Mouse (Mus musculus) small intestine, adult 10 weeks (tissue): ENCODE results near the gene Gimap4. TPM values are rescaled to one million over a fixed set of nuclear protein-coding genes. Genes with fewer than 3 reads are reported as not detected.

Experiments
- polyA plus RNA-seq: library from polyadenylated mRNA; stranded (reverse); fragments of 350-450 nt; fragmentation: Illumina TruSeq; extraction: RNeasy Lipid Tissue Mini Kit (QIAGEN cat#74804); gene quantifications from one replicate; pipeline ENCODE4 v1.2.3, GENCODE M21; 2014; ENCODE audit warnings: low replicate concordance

The Gimap4 gene
- polyA plus RNA-seq = 82.1 TPM

DNA sequence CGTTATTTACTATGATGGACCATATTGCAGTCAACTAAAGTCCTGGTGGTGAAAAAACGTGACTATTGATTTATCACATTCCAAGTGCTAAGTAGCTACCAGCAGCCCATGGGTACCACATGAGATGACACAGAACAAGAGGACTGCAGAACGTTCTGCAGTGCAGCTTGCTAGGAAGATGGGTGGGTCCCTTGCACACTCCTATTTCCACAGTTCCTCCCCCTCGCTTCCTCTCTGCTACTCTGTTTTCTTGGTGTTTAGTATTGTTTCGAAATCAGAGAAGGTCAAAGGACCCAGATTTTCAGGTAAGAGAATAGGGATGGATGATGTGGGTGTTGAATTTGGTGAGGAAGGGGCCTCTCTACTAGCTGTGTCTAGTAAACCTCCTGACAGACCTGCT lies at the start of gene Gimap4:
TSS of gene Gimap4 (plus strand) at position 231 of the 400 bp plus-strand sequence.

DNA sequence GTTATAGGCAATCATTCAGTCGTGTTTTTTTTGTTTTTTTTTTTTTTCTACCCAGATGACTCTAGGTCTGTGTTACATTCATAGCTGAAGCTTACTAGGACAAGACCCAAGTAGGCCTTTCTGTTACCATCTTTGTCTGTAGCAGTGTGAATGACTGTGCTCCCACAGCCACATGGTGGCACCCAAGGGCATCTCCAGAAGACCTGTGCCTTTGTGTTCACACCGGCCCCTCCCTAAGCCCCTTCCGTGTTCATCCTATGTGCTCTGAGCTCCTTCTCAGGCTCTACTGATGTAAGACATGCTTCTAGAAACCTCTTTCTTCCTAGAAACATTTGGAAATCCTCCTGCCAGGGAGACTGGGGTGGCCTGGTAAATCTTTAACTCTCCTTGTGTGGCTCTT lies 37.4 kb upstream of the Gimap4 start, which contains the start of gene Gimap8:
TSS of gene Gimap8 (plus strand) at position 240 of the 400 bp plus-strand sequence.

DNA sequence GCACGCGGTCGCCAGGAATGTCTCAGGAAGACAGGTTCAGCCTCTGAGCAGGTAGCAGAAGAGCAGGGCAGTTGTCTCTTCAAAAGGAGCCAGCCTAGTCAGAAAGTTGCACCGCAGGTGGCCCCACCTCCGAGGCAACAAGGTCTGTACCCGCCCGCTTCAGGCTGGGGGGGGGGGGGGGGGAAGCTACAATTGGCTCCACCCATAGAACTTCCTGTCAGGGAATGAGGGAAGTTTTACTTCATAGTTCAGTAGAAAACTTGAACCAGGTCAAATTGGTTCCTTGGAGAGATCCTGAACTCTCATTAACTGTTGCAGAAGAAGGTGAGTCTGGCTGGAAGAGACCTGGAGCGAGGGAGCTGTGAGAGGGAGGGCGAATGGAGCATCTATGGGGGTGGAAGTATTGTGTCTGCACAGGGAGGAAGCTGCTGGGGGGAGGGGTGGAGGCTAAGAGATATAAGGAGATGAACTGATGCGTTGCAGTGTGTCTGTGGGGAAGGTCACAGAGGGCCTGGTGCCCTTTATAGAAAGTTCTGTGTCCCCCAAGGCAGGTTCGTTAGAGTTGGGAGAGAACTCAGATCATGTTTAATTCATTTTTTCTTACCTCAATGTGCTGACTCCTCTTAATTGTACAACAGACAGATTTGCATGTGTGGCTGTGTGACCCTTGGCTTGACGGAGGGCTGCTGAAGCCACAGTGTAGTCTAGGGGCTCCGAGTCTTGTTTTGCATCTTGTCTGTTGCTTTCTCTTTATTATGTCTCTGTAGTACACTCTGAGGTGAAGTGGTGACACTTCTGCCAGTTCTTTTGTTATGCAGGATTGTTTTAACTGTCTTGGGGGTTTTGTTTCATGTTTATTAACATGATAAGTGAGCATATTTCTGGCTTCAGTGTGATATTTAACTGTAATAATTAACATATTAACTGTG lies 8.2 kb upstream of the Gimap4 start, which contains the start of gene Gimap9:
TSS of gene Gimap9 (plus strand) at position 199 of the 929 bp plus-strand sequence.

DNA sequence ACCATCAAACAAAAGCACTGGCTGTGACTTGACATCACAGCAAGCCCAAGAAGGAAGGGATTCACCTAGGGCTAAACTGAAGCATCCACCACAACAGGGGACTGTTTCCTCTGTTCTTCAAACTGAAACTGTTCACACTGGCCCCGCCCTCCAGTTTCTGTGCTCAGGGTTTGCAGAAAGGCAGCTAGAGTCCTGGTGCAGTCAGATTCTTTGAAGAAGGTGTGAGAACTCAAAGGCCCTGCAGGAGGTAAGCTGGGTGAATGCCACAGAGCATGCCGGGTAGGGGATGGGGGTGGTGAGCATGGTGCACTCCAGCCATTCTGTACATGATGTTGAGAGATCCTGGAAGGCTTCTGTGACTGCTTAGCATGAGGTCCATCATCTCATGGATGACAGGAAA lies 34.1 kb downstream of the Gimap4 start, which contains the start of the genes Gm28053 and Gimap7:
TSS of gene Gm28053 (plus strand) at position 153 of the 400 bp plus-strand sequence.
TSS of gene Gimap7 (plus strand) at position 167 of the 400 bp plus-strand sequence.

DNA sequence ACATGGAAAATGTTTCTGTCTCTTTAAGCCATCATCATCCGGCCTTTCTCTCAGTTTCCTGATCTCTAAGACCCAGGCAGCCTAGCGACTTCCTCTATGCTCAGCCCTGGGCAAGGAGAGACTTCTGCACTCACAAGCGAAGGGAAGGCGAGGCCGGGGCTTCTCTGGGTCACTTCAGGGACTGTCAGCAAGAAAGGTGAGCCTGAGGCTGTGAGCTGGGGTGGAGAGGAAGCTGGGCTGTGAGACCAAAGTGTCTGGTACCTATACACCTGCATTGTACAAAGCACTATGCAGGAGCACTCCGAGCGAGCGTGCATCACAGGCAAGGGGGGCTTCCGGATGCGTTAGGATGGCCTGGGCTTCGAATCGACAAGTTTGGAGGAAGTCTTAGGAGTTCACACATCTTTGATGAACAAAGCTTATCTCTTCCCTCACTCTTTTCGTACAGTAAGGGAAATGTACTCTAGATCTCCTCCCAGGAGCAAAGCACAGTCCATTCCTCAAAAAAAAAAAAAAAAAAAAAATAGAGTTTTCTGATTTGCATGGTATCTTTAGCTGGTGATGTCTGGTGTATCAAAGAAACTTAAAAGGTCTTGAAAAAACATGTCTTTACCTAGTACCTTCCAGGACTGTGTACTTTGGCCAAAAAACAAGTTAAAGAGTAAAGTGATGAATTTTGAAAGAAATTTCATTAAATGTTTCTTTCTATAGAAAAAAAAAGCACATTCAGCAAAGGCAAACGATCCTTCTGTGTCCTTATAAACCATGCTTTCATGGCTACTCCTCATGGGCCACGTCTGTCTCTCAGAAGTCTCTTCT lies 54.8 kb downstream of the Gimap4 start, which contains the start of gene Gimap1:
TSS of gene Gimap1 (plus strand) at position 94 of the 819 bp plus-strand sequence.

Other genes starting within 250 kb of the Gimap4 start
- gene Zfp467, start 238.7 kb upstream of the Gimap4 start, polyA plus RNA-seq = 2.6 TPM
- not detected for gene Sspo, start 236.3 kb upstream of the Gimap4 start, polyA plus RNA-seq
- 7.1 TPM for gene Atp6v0e2, start 146.9 kb upstream of the Gimap4 start, polyA plus RNA-seq
- 0.97 TPM for gene Lrrc61, start 129.8 kb upstream of the Gimap4 start, polyA plus RNA-seq
- gene Rarres2, start 111.8 kb upstream of the Gimap4 start, polyA plus RNA-seq = 2.2 TPM
- gene Gm45021, start 94.9 kb upstream of the Gimap4 start, polyA plus RNA-seq = not detected
- 1.3 TPM for gene Repin1, start 90.7 kb upstream of the Gimap4 start, polyA plus RNA-seq
- not detected for gene Gm44965, start 90.6 kb upstream of the Gimap4 start, polyA plus RNA-seq
- gene Zfp775, start 82.5 kb upstream of the Gimap4 start, polyA plus RNA-seq = not detected
- gene AI854703, start 57.8 kb upstream of the Gimap4 start, polyA plus RNA-seq = not detected
- 22.2 TPM for gene Gimap8, start 37.3 kb upstream of the Gimap4 start, polyA plus RNA-seq
- gene Gimap9, start 8.4 kb upstream of the Gimap4 start, polyA plus RNA-seq = 19.5 TPM
- gene Gimap6, start 23.7 kb downstream of the Gimap4 start, polyA plus RNA-seq = 31.9 TPM
- 8.2 TPM for gene Gm28053, start 34.1 kb downstream of the Gimap4 start, polyA plus RNA-seq
- gene Gimap7, start 34.1 kb downstream of the Gimap4 start, polyA plus RNA-seq = 6.2 TPM
- gene Gimap1, start 54.5 kb downstream of the Gimap4 start, polyA plus RNA-seq = 3.5 TPM
- 4.2 TPM for gene Gimap5, start 61.6 kb downstream of the Gimap4 start, polyA plus RNA-seq
- 11.0 TPM for gene Gimap3, start 86.3 kb downstream of the Gimap4 start, polyA plus RNA-seq
- 125 TPM for gene Tmem176a, start 156.4 kb downstream of the Gimap4 start, polyA plus RNA-seq
- 13.8 TPM for gene Tmem176b, start 156.9 kb downstream of the Gimap4 start, polyA plus RNA-seq
- gene Aoc1, start 188.3 kb downstream of the Gimap4 start, polyA plus RNA-seq = 161 TPM
- not detected for gene 1600015I10Rik, start 245.3 kb downstream of the Gimap4 start, polyA plus RNA-seq